Mouse (Mus musculus): ENCODE measurements at regions not wholly inside any gene's neighbourhood (a gene's known extent, or its start where the extent isn't known, plus 50 kb on each side); places are given as distances from the start of the nearest gene placed in this dataset.

- Histone ChIP-seq H3K4me3 (ENCODE audit: insufficient read depth in 1 of 2, low read depth in 2 of 2, low read length in 2 of 2) (no peak overlapping the region), H3K27me3 (ENCODE audit: control insufficient read depth, insufficient read depth, low read length) (no peaks in the 10 kb centered on the region), H3K9me3 (ENCODE audit: control insufficient read depth, low read length) (no peaks in the 10 kb centered on the region), H3K27ac (no peak overlapping the region), H3K36me3 (replicated peaks; ENCODE audit: control insufficient read depth, insufficient read depth, low read depth) (no peaks in the 10 kb centered on the region), H3K4me2 (ENCODE audit: low read depth) (no peak overlapping the region), H3K9ac (replicated peaks) (no peak overlapping the region), H3K4me1 (replicated peaks; ENCODE audit: control insufficient read depth in 2 of 2, insufficient read depth in 2 of 2, low read length in 1 of 2) (no peaks in the 10 kb centered on the region)
- WGBS (ENCODE audit: insufficient replicate concordance) = 60% methylated on average over 3 of the region's 3 CpGs
- DNase-seq (ENCODE audit: low read depth in 3 of 3, low spot score in 3 of 3) (no peak), ATAC-seq (ENCODE audit: insufficient read depth) (no peak)
- TF ChIP-seq EP300 (IDR thresholded peaks at IDR 0.05; ENCODE audit: low read depth) (no peak), CTCF (IDR thresholded peaks at IDR 0.05; ENCODE audit: low read depth) (no peak)
Measured at GRCm38 (mm10) chr17:85915870-85916269, 227.8 kb upstream of the Six2 start.

- Histone ChIP-seq H3K4me2 (ENCODE audit: low read depth) (no peak overlapping the region), H3K27me3 (ENCODE audit: control insufficient read depth, insufficient read depth, low read length) (no peaks in the 10 kb centered on the region), H3K9me3 (ENCODE audit: control insufficient read depth, low read length) (no peaks in the 10 kb centered on the region), H3K4me3 (ENCODE audit: insufficient read depth in 1 of 2, low read depth in 2 of 2, low read length in 2 of 2) (no peak overlapping the region), H3K27ac (no peak overlapping the region), H3K9ac (replicated peaks) (no peak overlapping the region), H3K4me1 (replicated peaks; ENCODE audit: control insufficient read depth in 2 of 2, insufficient read depth in 2 of 2, low read length in 1 of 2) (no peaks in the 10 kb centered on the region), H3K36me3 (replicated peaks; ENCODE audit: control insufficient read depth, insufficient read depth, low read depth) (no peaks in the 10 kb centered on the region)
- TF ChIP-seq CTCF (IDR thresholded peaks at IDR 0.05; ENCODE audit: low read depth) (no peak), EP300 (IDR thresholded peaks at IDR 0.05; ENCODE audit: low read depth) (no peak)
- ATAC-seq (ENCODE audit: insufficient read depth) (no peak), DNase-seq (ENCODE audit: low read depth in 3 of 3, low spot score in 3 of 3) (no peak)
- 53% methylated on average over 6 of the region's 6 CpGs for whole genome bisulfite sequencing (ENCODE audit: insufficient replicate concordance)
Measured at GRCm38 (mm10) chr17:85914062-85914461, 226.0 kb upstream of the Six2 start.

- TF ChIP-seq CTCF (IDR thresholded peaks at IDR 0.05; ENCODE audit: low read depth) = no peak
- no peak for TF ChIP-seq EP300 (IDR thresholded peaks at IDR 0.05; ENCODE audit: low read depth)
- H3K9ac ChIP-seq (replicated peaks) = no peak overlapping the region
- WGBS (ENCODE audit: insufficient replicate concordance) = 48% methylated on average over 3 of the region's 3 CpGs
- no peak overlapping the region for H3K4me2 ChIP-seq (ENCODE audit: low read depth)
- no peaks in the 10 kb centered on the region for H3K36me3 ChIP-seq (replicated peaks; ENCODE audit: control insufficient read depth, insufficient read depth, low read depth)
- no peaks in the 10 kb centered on the region for H3K4me1 ChIP-seq (replicated peaks; ENCODE audit: control insufficient read depth in 2 of 2, insufficient read depth in 2 of 2, low read length in 1 of 2)
- H3K27ac ChIP-seq = no peak overlapping the region
- H3K27me3 ChIP-seq (ENCODE audit: control insufficient read depth, insufficient read depth, low read length) = no peaks in the 10 kb centered on the region
- ATAC-seq (ENCODE audit: insufficient read depth) (no peak), DNase-seq (ENCODE audit: low read depth in 3 of 3, low spot score in 3 of 3) (no peak)
- no peak overlapping the region for H3K4me3 ChIP-seq (ENCODE audit: insufficient read depth in 1 of 2, low read depth in 2 of 2, low read length in 2 of 2)
- H3K9me3 ChIP-seq (ENCODE audit: control insufficient read depth, low read length) = no peaks in the 10 kb centered on the region
Measured at GRCm38 (mm10) chr17:85908709-85909108, 220.6 kb upstream of the Six2 start.

- Histone ChIP-seq H3K27ac (no peak overlapping the region), H3K36me3 (replicated peaks; ENCODE audit: control insufficient read depth, insufficient read depth, low read depth) (no peaks in the 10 kb centered on the region), H3K9me3 (ENCODE audit: control insufficient read depth, low read length) (no peaks in the 10 kb centered on the region), H3K4me1 (replicated peaks; ENCODE audit: control insufficient read depth in 2 of 2, insufficient read depth in 2 of 2, low read length in 1 of 2) (no peaks in the 10 kb centered on the region), H3K27me3 (ENCODE audit: control insufficient read depth, insufficient read depth, low read length) (no peaks in the 10 kb centered on the region), H3K4me2 (ENCODE audit: low read depth) (no peak overlapping the region), H3K4me3 (ENCODE audit: insufficient read depth in 1 of 2, low read depth in 2 of 2, low read length in 2 of 2) (no peak overlapping the region), H3K9ac (replicated peaks) (no peak overlapping the region)
- ATAC-seq (ENCODE audit: insufficient read depth) (no peak), DNase-seq (ENCODE audit: low read depth in 3 of 3, low spot score in 3 of 3) (no peak)
- no peak for TF ChIP-seq CTCF (IDR thresholded peaks at IDR 0.05; ENCODE audit: low read depth)
- TF ChIP-seq EP300 (IDR thresholded peaks at IDR 0.05; ENCODE audit: low read depth) = no peak
- WGBS (ENCODE audit: insufficient replicate concordance) = 59% methylated on average over 4 of the region's 4 CpGs
Measured at GRCm38 (mm10) chr17:85906597-85907187, 218.6 kb upstream of the Six2 start.

- no peaks in the 10 kb centered on the region for H3K36me3 ChIP-seq (replicated peaks; ENCODE audit: control insufficient read depth, insufficient read depth, low read depth)
- no peak overlapping the region for H3K27ac ChIP-seq
- no peaks in the 10 kb centered on the region for H3K4me1 ChIP-seq (replicated peaks; ENCODE audit: control insufficient read depth in 2 of 2, insufficient read depth in 2 of 2, low read length in 1 of 2)
- no peak for TF ChIP-seq CTCF (IDR thresholded peaks at IDR 0.05; ENCODE audit: low read depth)
- no peak for ATAC-seq (ENCODE audit: insufficient read depth)
- no peaks in the 10 kb centered on the region for H3K9me3 ChIP-seq (ENCODE audit: control insufficient read depth, low read length)
- WGBS (ENCODE audit: insufficient replicate concordance) = 56% methylated on average over 2 of the region's 2 CpGs
- no peak overlapping the region for H3K4me3 ChIP-seq (ENCODE audit: insufficient read depth in 1 of 2, low read depth in 2 of 2, low read length in 2 of 2)
- DNase-seq (ENCODE audit: low read depth in 3 of 3, low spot score in 3 of 3) = no peak
- H3K9ac ChIP-seq (replicated peaks) = no peak overlapping the region
- H3K27me3 ChIP-seq (ENCODE audit: control insufficient read depth, insufficient read depth, low read length) = no peaks in the 10 kb centered on the region
- H3K4me2 ChIP-seq (ENCODE audit: low read depth) = no peak overlapping the region
Measured at GRCm38 (mm10) chr17:85902575-85902974, 214.5 kb upstream of the Six2 start.
